Mouse (Mus musculus): ENCODE measurements around the gene Gale. TPM values are rescaled to one million over a fixed set of nuclear protein-coding genes. Genes with fewer than 3 reads are reported as not detected.

Gene Gale
- 1.5 to 3.7 TPM (median 2.7 TPM) in 3 replicates for total RNA-seq (2017)

DNA sequence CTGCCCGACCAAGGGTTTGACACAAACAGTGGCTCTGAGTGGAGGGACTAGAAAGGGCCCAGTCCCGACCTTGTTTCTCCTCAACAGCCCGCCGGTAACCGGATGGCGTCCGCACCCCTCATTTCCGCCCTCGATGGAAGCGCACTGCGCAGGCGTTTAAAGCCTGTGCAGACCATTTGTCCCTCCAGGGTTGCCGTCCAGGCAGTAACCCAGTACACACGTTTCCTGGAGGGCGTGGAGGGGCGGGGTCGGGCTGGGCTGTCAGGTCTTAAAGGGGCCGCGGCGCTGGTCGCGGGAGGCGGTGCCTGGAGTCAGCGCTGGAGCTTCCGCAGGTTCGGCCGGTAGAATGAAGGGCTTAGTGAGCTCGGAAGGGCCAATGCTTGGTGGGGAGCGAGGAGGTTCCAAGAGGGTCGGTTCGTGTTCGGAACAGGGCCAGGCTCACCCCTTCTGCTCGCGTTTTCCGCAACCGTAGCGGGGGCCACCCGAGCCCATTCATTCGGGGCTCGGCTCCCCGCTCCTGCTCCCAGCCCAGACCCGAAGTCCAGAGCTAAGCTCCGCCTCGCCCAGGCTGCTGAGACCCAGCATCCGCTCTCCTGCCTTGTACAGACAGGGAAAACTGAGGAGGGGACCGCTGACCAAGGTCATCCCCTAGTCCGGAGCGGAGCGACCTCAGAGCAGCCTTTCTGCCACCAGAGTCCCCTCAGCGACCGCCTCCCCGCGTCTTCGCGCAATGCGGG, at the start of gene Gale:
Gale (plus strand) TSS at position 271 of the 737 bp plus-strand sequence.
- ATAC-seq (replicated peaks; ENCODE audit: insufficient number of reproducible peaks, low FRiP score, low TSS enrichment, poor library complexity, severe bottlenecking), result peak; percentile 77

GRCm38 (mm10) chr4:135918635-135919279, 44.8 kb upstream of the Gale start:
- peak; percentile 74 for ATAC-seq (replicated peaks; ENCODE audit: insufficient number of reproducible peaks, low FRiP score, low TSS enrichment, poor library complexity, severe bottlenecking)

- ATAC-seq (replicated peaks; ENCODE audit: insufficient number of reproducible peaks, low FRiP score, low TSS enrichment, poor library complexity, severe bottlenecking), result peak; percentile 42
These were observed 44.3 kb upstream of the Gale start for GRCm38 (mm10) chr4:135919280-135919639.

DNA sequence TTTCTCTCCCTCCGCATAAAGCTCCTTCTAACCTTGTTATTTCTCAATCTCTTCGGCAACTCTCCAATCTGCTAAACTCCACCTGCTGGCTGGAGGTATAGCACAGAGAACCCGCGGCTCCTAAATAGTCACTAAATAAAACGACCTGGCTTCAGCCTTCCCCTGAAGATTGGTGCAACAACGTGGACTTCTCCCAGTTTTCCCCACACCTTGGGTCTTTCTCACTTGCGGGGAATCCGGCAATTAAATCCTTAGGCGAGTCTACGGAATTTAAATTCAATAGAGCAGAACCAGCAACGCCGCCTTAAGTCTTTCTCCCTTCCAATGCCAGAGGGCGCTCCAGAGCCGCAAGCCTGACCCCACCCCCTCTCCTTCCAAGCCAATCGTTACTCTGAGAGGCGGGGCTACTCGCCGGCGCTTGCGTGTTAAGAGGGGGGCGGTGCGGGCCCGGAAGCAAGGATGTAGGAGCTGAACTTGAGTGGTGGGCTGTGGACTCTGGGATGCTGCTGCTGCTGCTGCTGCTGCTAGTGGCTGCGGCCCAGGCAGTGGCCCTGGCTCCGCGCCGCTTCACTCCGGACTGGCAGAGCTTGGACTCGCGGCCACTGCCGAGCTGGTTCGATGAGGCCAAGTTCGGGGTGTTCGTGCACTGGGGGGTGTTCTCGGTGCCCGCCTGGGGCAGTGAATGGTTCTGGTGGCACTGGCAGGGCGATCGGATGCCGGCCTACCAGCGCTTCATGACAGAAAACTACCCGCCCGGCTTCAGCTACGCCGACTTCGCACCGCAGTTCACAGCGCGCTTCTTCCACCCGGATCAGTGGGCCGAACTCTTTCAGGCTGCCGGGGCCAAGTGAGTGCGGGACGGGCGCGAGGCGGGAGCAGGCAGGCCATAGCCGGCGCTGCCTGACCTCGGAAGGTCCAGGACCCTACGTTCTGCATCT, 43.0 kb upstream of the Gale start, which contains the start of gene Fuca1:
Fuca1 (plus strand) TSS at position 432 of the 938 bp plus-strand sequence.
- peak; percentile 83 for ATAC-seq (replicated peaks; ENCODE audit: insufficient number of reproducible peaks, low FRiP score, low TSS enrichment, poor library complexity, severe bottlenecking)

DNA sequence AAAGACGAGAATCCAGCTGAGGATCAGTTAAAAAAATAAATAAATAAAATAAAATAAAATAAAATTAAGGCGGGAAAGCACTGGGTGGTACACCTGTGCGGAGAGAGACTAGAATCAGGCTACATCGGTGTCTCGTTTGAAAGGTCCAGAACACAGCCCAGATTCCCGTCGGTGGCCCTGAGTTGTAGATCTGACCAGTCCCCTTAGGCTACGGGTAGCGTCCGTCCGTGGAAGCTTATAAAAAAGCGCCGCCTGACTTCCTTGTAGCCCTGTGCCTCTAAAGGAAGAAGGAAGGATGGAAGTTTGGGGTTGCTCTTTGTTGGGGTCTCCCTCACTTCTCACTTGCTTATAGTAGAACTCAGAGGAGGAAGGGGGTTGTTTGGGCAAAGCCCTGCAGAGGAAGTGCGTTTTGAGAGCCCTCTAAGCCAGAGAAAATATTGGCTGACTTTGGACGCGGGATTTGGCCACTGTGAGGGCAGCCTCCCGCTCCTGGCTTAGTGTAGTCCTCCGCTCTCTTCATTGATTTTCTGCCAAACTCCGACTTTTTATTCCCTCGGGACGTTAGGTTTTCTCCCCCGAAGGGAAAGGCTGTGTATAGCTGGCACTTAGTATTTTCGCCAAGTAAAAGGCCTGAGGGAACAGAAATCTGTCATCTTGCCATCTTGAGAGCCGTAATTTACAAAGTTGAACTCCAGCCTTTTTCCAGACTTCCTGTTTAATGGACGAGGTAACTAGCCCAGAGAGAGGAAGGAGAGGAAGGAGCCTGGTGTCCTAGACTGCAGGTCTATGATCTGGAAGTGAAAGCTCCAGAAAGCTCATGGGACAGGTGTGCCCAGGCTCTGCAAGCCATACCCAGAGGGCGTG, 42.0 kb upstream of the Gale start:
- no peak for ATAC-seq (replicated peaks; ENCODE audit: insufficient number of reproducible peaks, low FRiP score, low TSS enrichment, poor library complexity, severe bottlenecking)

- ATAC-seq (replicated peaks; ENCODE audit: insufficient number of reproducible peaks, low FRiP score, low TSS enrichment, poor library complexity, severe bottlenecking), result no peak
These were observed 41.3 kb upstream of the Gale start for GRCm38 (mm10) chr4:135922190-135922589.

DNA sequence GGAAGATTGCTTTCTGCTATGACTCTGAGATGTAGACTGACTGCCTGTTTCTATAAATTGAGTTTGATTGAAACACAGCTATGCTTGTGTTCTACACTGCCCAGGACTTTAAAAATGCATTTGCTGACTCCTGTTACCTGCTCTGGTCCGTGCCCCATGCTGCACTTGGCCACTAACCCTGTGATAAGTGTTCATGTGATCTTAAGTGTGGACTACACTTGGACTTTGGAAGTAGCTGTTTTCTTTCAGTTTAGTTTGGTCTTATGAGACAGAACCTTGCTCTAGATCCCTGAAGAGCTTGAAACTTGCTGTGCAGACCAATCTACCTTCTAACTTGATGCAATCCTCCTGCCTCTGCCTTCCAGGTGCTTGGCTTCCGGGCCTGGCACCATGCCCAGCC, 39.1 kb upstream of the Gale start:
- no peak for ATAC-seq (replicated peaks; ENCODE audit: insufficient number of reproducible peaks, low FRiP score, low TSS enrichment, poor library complexity, severe bottlenecking)

- ATAC-seq (replicated peaks; ENCODE audit: insufficient number of reproducible peaks, low FRiP score, low TSS enrichment, poor library complexity, severe bottlenecking), result no peak
These were observed 38.2 kb upstream of the Gale start for GRCm38 (mm10) chr4:135925341-135925740.

GRCm38 (mm10) chr4:135926195-135926808, 37.2 kb upstream of the Gale start:
- no peak for ATAC-seq (replicated peaks; ENCODE audit: insufficient number of reproducible peaks, low FRiP score, low TSS enrichment, poor library complexity, severe bottlenecking)

GRCm38 (mm10) chr4:135926861-135927260, 36.7 kb upstream of the Gale start:
- no peak for ATAC-seq (replicated peaks; ENCODE audit: insufficient number of reproducible peaks, low FRiP score, low TSS enrichment, poor library complexity, severe bottlenecking)

DNA sequence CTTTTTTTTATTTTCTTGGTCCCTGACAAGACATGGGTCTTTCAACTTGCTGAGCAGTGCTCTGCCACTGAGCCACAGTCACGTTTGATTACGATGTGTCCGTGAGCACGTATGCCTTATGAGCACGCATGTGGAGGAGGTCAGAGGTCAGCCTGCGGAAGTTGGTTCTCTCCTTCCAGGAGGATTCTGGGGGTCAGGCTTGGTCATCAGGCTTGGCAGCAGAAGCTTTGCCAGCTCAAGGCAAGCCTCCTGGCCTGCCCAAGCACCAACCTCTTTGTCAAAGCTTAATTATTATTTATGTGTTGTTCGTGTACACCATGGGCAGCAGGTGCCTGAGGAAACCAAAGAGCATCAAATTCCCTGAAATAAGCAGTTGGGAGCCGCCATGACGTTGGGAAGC, 35.2 kb upstream of the Gale start:
- no peak for ATAC-seq (replicated peaks; ENCODE audit: insufficient number of reproducible peaks, low FRiP score, low TSS enrichment, poor library complexity, severe bottlenecking)

- ATAC-seq (replicated peaks; ENCODE audit: insufficient number of reproducible peaks, low FRiP score, low TSS enrichment, poor library complexity, severe bottlenecking), result no peak
These were observed 34.1 kb upstream of the Gale start for GRCm38 (mm10) chr4:135929405-135929804.

- no peak for ATAC-seq (replicated peaks; ENCODE audit: insufficient number of reproducible peaks, low FRiP score, low TSS enrichment, poor library complexity, severe bottlenecking)
These were observed 33.7 kb upstream of the Gale start for GRCm38 (mm10) chr4:135929828-135930227.

DNA sequence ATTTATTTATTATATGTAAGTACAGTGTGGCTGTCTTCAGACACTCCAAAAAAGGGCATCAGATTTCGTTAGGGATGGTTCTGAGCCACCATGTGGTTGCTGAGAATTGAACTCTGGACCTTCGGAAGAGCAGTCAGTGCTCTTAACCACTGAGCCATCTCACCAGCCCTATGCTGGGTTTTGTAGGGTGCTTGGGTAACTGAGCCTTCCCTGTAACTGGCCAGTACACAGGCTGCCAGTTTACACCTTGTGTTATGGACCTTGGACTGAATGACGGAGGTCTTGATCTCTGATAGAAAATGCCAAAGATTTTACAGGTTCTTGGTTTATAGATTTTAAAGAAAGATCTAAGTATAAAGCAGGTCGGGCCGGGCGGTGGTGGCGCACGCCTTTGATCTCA, 33.3 kb upstream of the Gale start:
- no peak for ATAC-seq (replicated peaks; ENCODE audit: insufficient number of reproducible peaks, low FRiP score, low TSS enrichment, poor library complexity, severe bottlenecking)

GRCm38 (mm10) chr4:135931832-135932231, 31.7 kb upstream of the Gale start:
- ATAC-seq (replicated peaks; ENCODE audit: insufficient number of reproducible peaks, low FRiP score, low TSS enrichment, poor library complexity, severe bottlenecking), result no peak

DNA sequence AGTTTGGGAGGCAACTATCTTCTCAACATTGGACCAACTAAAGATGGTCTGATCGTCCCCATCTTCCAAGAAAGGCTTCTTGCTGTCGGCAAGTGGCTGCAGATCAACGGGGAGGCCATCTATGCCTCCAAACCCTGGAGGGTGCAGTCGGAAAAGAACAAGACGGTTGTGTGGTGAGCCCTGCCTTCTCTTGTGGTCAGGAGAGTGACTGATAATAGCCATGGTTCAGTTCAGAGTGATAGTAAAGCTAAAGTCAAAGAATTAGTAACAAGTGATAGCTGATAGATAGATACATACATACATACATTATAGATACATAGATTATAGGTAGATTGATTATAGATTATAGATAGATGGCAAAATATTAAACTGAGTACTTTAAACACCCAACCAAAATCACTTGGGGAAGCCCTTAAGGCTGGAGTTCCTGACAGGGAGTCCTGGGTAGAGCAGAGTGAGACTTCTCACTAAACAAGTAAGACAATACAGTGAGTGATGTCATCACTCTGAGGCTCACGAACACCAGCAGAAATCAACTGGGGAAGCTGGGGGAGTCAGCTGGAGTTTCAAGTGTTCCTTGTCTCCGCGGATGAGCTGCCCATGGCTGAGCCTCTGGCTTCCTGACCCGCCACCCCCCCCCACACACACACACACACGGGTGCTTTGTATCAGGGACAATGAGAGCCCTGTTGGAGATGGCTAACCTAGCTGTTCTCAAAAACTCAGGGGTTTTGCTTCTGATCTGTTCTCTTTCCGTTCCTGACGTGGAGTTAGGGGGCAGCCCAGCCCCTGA, 28.6 kb upstream of the Gale start:
- no peak for ATAC-seq (replicated peaks; ENCODE audit: insufficient number of reproducible peaks, low FRiP score, low TSS enrichment, poor library complexity, severe bottlenecking)

- no peak for ATAC-seq (replicated peaks; ENCODE audit: insufficient number of reproducible peaks, low FRiP score, low TSS enrichment, poor library complexity, severe bottlenecking)
These were observed 28.0 kb upstream of the Gale start for GRCm38 (mm10) chr4:135935502-135935901.
